Mouse (Mus musculus) adrenal gland, adult 8-10 months (tissue): Measurements from ENCODE around the gene Runx2. TPM values are rescaled to one million over a fixed set of nuclear protein-coding genes. Genes with fewer than 3 reads are reported as not detected.

Experiments used
- DNase-seq: peaks from one replicate; pipeline ENCODE4 v3.0.0; 2022
- total RNA-seq, 4 experiments: library from RNA; stranded (reverse); gene quantifications; 2 replicates each; pipeline ENCODE4 v1.2.4; 2022

Runx2 gene
- total RNA-seq, 4 experiments from 2014 or later = 19.6 to 32.8 (median 25.7) TPM

DNA sequence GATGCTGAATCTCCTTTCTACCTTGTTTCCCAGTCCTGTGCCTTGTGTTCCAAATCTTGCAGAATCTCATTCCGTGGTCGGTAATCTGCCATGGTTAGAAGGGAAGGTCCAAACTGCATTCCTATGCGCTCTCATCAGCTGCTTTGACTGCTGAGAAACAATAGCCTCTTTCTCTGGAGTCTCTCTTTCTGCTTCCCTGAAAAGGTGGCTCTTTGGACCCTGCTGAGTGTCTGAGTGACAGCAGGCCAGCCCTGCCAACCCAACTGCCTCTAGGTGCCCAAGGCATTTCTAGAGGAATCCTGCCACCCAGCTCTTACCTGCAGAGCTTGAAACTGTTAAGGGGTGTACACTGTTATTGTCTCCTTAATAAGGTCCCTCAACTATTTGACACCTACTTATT, 226.6 kb downstream of the Runx2 start:
- no peak for DNase-seq

- DNase-seq = no peak
Observed at GRCm38 (mm10) chr17:44586196-44586595, 228.4 kb downstream of the Runx2 start.

DNA sequence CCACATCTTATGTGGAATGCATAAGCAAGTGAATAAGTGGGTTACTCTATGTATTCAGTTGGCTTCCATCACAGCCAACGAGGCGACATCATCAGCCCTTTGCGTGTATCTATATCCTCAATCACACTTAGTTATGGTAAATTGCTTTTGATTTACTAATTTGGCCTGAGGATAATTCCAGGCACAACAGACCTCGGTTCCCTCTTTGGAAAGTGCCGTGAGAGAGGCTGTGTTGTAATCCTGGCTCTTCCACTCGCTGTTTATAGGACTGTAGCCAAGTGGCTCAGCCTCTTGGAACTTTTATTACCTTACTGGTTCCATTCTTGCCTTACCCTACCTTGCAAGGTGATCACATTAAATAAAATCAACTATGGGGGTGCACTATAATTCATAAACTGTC, 229.8 kb downstream of the Runx2 start:
- DNase-seq = no peak

GRCm38 (mm10) chr17:44577791-44578190, 236.8 kb downstream of the Runx2 start:
- no peak for DNase-seq

DNA sequence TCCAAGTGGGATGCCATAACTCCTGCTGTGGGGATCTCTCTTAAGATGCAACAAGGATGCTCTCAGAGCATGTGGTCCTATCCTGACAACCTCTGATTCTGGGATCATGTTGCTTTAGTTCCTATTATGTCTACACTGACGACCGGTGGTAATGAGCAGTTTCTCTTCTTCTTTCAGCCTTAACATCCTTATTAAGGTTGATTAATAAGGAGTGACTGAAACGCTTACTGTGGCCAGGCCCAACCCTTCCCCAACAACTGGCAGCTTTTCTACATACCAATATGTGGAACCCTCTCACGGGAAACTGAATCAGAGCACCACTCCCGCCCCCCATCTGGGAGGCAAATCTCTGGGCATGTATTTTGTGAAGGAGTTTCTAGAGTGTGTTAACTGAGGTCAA, 243.7 kb downstream of the Runx2 start:
- no peak for DNase-seq

DNA sequence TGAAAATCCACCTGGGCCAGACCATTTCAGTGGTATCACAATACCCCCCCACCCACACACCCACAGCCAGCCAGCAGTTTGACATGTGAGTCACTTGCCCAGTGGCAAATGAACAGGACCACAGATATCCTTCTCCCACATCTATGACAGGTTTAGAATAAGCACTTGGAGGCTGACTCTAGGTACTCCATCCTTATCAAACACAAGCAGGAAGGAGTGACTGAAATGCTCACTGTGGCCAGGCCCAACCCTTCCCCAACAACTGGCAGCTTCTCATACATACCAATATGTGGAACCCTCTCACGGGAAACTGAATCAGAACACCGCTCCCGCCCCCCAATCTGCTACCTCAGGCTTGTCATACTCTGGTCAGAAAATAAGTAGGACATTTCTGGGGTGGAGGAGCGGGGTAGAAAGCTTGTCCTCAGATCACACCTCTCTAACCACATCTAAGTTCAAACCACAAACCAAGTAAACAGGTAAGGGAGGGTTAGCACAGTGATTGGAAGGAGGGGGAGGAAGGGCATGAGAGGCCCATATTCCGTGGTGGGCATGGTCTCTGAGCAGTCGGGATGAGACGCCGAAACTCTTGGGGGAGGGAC, 245.5 kb downstream of the Runx2 start:
- DNase-seq = no peak

GRCm38 (mm10) chr17:44566992-44567391, 247.6 kb downstream of the Runx2 start:
- DNase-seq = no peak

DNA sequence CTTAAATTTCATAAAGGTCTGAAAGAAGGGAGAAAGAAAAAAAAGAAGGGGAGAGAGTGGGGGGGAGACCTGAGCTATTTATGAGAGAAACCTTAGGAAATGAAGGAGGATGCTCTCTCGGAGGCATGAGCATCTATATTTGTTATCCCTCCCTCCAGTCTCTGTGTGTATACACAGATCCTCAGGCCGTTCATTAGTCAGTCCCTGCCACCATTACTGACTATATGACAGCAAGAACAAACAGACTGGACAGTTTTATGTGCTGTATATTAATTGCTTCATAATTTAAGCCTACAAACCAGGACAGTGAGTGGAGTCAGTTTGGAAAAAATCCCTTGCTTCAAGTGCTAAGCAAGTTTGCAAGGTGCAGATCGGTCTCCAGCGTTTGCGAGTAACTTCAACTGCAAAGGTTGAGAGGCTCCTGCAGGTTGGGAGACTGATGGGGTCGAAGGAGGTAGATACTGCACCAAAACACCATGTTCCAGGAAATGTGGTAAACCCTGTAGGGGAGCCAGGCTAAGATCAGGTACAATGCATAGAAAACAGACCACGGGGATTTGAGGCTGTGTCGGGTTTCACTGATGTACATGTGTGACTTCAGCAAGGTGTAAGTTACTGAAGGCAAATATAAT, 248.6 kb downstream of the Runx2 start:
- no peak for DNase-seq

GRCm38 (mm10) chr17:44565311-44565831, 249.2 kb downstream of the Runx2 start:
- no peak for DNase-seq

- no peak for DNase-seq
Observed at GRCm38 (mm10) chr17:44564611-44565198, 249.9 kb downstream of the Runx2 start.

DNA sequence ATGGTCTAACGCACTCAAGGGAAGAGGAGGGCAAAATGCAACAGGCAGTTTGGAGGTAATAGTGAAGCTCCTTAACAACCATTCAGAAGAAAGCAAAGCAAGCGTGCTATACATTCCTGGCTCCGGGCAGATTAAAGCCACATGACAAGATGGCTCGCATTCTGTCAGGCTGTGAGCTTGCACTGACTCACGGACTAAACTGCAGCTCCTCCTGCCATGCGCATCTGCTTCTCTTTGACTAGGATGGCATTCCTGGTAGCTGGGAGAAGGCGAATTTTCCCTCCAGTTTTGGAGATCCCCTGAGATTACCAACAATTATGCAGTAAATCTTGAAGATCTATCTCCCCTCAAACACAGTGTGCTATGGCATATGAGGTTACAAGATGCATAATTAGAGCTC, 254.6 kb downstream of the Runx2 start:
- DNase-seq = no peak

- no peak for DNase-seq
Observed at GRCm38 (mm10) chr17:44557199-44558111, 257.1 kb downstream of the Runx2 start.

GRCm38 (mm10) chr17:44554941-44555340, 259.7 kb downstream of the Runx2 start:
- DNase-seq = no peak

DNA sequence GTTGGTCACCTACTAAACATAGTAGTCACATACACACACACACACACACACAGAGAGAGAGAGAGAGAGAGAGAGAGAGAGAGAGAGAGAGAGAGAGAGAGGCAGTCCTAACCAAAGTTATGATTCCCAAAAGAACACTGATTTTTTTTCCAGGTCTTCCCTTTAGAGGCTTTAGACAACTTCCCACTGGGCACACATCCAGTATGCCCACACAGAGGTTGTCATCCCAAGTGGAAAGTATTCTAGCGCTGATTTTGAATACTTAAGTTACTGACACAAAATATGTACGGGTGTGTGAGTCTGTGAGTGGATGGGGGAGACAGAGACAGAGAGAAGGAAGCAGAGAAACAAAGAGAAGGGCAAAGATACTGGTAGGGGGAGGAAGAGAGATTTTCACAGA, 265.0 kb downstream of the Runx2 start:
- DNase-seq = no peak

- no peak for DNase-seq
Observed at GRCm38 (mm10) chr17:44547922-44548321, 266.7 kb downstream of the Runx2 start.

DNA sequence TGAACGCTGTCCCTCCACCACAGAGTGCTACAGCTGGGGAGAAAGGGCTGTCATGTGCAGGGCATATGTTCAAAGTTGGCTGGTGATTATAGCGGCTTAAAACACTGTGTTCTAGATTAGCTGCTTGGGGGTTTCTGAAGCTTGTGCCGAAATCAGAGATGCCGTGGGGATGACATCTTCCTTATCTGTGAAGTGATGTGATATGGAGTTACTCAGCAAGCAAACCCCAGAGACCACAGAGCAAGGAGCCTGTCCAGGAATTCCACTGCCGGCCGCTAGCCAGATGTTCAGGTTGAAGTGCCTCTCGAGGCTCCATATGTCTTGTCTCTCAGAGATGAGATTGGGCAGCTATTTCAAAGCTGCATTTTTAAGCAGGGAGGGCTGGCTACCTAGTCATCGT, 267.8 kb downstream of the Runx2 start:
- no peak for DNase-seq

DNA sequence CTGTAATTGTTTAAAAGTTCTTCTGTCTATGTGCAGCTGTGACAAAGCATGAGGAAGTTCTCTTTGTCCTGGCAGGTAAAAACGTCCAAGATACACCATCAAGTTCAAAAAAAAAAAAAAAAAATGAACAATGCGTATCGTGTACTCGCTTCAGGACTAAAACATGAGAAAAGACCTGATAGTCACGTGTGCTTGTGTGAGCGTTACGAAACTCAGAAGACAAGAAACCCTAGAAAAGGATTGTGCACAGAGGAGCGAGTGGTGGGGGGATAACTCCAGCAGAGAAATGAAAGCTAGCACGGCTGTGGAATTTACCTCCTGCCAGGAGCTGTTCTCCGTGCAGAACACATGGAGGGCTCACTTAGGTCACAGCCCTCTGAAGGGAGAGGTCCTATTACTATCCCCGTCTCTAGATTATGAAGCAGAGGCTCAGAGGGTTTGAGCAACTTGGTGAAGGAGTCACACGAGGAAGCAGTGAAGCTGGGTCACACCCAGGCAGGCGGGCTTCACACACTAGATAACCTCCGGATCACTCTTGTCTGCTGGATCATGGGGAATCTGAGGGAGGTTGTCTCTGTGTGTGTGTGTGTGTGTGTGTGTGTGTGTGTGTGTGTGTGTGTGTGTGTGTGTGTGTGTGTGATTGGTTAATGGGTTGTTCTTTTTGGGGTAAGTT, 269.3 kb downstream of the Runx2 start:
- no peak for DNase-seq

GRCm38 (mm10) chr17:44542706-44543105, 271.9 kb downstream of the Runx2 start:
- no peak for DNase-seq

GRCm38 (mm10) chr17:44540699-44541098, 273.9 kb downstream of the Runx2 start:
- no peak for DNase-seq

- DNase-seq = no peak
Observed at GRCm38 (mm10) chr17:44538921-44539320, 275.7 kb downstream of the Runx2 start.

GRCm38 (mm10) chr17:44530000-44530399, 284.6 kb downstream of the Runx2 start:
- peak; percentile 3 for DNase-seq

- DNase-seq = no peak
Observed at GRCm38 (mm10) chr17:44528617-44529016, 286.0 kb downstream of the Runx2 start.
